Mouse (Mus musculus) forebrain, embryonic 13.5 days (tissue): Measurements from ENCODE around the gene Gm45753. TPM values are rescaled to one million over a fixed set of nuclear protein-coding genes. Genes with fewer than 3 reads are reported as not detected.

Source experiments
- ATAC-seq: fragments of 200-750 bp; cut with Nextera tagmentation; 2 replicates; pipeline ENCODE4 v1.8.0; 2017
- H3K27ac ChIP-seq: fragments of 300-500 bp; sonication (generic); 2 replicates; pipeline ENCODE4 v1.5.1; 2015; ENCODE audit warnings: inconsistent platforms, mild to moderate bottlenecking, moderate library complexity
- H3K27me3 ChIP-seq: fragments of 300-500 bp; sonication (generic); 2 replicates; pipeline ENCODE4 v1.6.1; 2015; ENCODE audit warnings: mild to moderate bottlenecking, inconsistent platforms
- H3K36me3 ChIP-seq: fragments of 300-500 bp; sonication (generic); 2 replicates; pipeline ENCODE4 v1.6.1; 2015; ENCODE audit warnings: mild to moderate bottlenecking, inconsistent platforms; ENCODE audit not compliant: poor library complexity, severe bottlenecking
- H3K4me1 ChIP-seq: fragments of 300-500 bp; sonication (generic); 2 replicates; pipeline ENCODE4 v1.6.1; 2015; ENCODE audit warnings: inconsistent platforms
- H3K4me2 ChIP-seq: fragments of 300-500 bp; sonication (generic); 2 replicates; pipeline ENCODE4 v1.6.1; 2015; ENCODE audit warnings: inconsistent platforms, mild to moderate bottlenecking, moderate library complexity
- H3K4me3 ChIP-seq: fragments of 300-500 bp; sonication (generic); 2 replicates; pipeline ENCODE4 v1.5.1; 2015; ENCODE audit warnings: mild to moderate bottlenecking, inconsistent platforms
- H3K9ac ChIP-seq: fragments of 300-500 bp; sonication (generic); 2 replicates; pipeline ENCODE4 v1.6.1; 2015; ENCODE audit warnings: mild to moderate bottlenecking, inconsistent platforms
- H3K9me3 ChIP-seq: fragments of 300-500 bp; sonication (generic); replicated peaks from 2 replicates; pipeline ENCODE4 v1.6.1; 2016; ENCODE audit warnings: inconsistent platforms
- WGBS: fragments of 180-500 bp; shearing (Covaris S2); methylation state at CpG from one replicate; pipeline ENCODE4 v1.1.7; 2015; 5-methylcytosine and 5-hydroxymethylcytosine counted together
- polyA plus RNA-seq: library from polyadenylated mRNA; unstranded; fragments of >200 nt; fragmentation: Nextera tagmentation; extraction: Ambion mirVana; gene quantifications from 2 replicates; pipeline ENCODE4 v1.2.1, GENCODE M21; 2015

Gene Gm45753
- polyA plus RNA-seq, 1 experiment from 2014 or later, result not detected

GRCm38 (mm10) chr8:45238282-45238681 is 70.0 kb downstream of the Gm45753 start:
- 29% methylated on average over 3 of the region's 3 CpGs for WGBS
- peak; percentile 44; the same call in 1 of the 2 replicates for ATAC-seq
- Histone ChIP-seq H3K4me1 (no peaks in the 10 kb centered on the region), H3K4me3 (no peak overlapping the region), H3K4me2 (no peak overlapping the region), H3K9me3 (no peaks in the 10 kb centered on the region), H3K36me3 (no peaks in the 10 kb centered on the region), H3K27me3 (no peaks in the 10 kb centered on the region), H3K27ac (no peak overlapping the region), H3K9ac (no peak overlapping the region)

- H3K4me3 ChIP-seq, result no peak overlapping the region
- no peaks in the 10 kb centered on the region for H3K4me1 ChIP-seq
- H3K27me3 ChIP-seq, result no peaks in the 10 kb centered on the region
- no peaks in the 10 kb centered on the region for H3K36me3 ChIP-seq
- H3K9me3 ChIP-seq, result no peaks in the 10 kb centered on the region
- peak overlapping the region; percentile 38 for H3K4me2 ChIP-seq
- ATAC-seq, result peak; percentile 77
- H3K27ac ChIP-seq, result no peak overlapping the region
- no peak overlapping the region for H3K9ac ChIP-seq
- WGBS, result 21% methylated on average over 14 of the region's 14 CpGs
These were observed 71.9 kb downstream of the Gm45753 start for GRCm38 (mm10) chr8:45236164-45236912.

- Histone ChIP-seq H3K27ac (no peak overlapping the region), H3K4me2 (no peak overlapping the region), H3K36me3 (no peaks in the 10 kb centered on the region), H3K9ac (no peak overlapping the region), H3K4me1 (no peaks in the 10 kb centered on the region), H3K27me3 (no peaks in the 10 kb centered on the region), H3K9me3 (no peaks in the 10 kb centered on the region), H3K4me3 (no peak overlapping the region)
- 84% methylated on average over 6 of the region's 6 CpGs for WGBS
- ATAC-seq, result no peak
These were observed 73.0 kb downstream of the Gm45753 start for GRCm38 (mm10) chr8:45235228-45235627.

GRCm38 (mm10) chr8:45233256-45233655 is 75.0 kb downstream of the Gm45753 start:
- H3K4me2 ChIP-seq, result no peak overlapping the region
- no peak overlapping the region for H3K27ac ChIP-seq
- no peaks in the 10 kb centered on the region for H3K4me1 ChIP-seq
- 73% methylated on average over 3 of the region's 3 CpGs for WGBS
- no peaks in the 10 kb centered on the region for H3K36me3 ChIP-seq
- no peaks in the 10 kb centered on the region for H3K9me3 ChIP-seq
- no peak overlapping the region for H3K4me3 ChIP-seq
- no peak overlapping the region for H3K9ac ChIP-seq
- no peaks in the 10 kb centered on the region for H3K27me3 ChIP-seq
- no peak for ATAC-seq

Other genes with a start within 250 kb of the Gm45753 start
- gene Mtnr1a, start 239.3 kb downstream of the Gm45753 start, polyA plus RNA-seq, result 0.17 and 0.18 TPM in 2 replicates
- not detected in 2 replicates for gene F11, start 46.4 kb downstream of the Gm45753 start, polyA plus RNA-seq
- gene Klkb1, start 13.6 kb downstream of the Gm45753 start, polyA plus RNA-seq, result not detected in 2 replicates
- gene Cyp4v3, start 24.8 kb upstream of the Gm45753 start, polyA plus RNA-seq, result 0.49 and 0.72 TPM in 2 replicates
- gene Fam149a, start 73.8 kb upstream of the Gm45753 start, polyA plus RNA-seq, result 3.4 TPM in 2 replicates
- gene Tlr3, start 102.6 kb upstream of the Gm45753 start, polyA plus RNA-seq, result 0.87 and 1.3 TPM in 2 replicates
- 101 and 107 TPM in 2 replicates for gene Sorbs2, start 199.3 kb upstream of the Gm45753 start, polyA plus RNA-seq